Mouse (Mus musculus): ENCODE measurements around the gene Prkcb. TPM values are rescaled to one million over a fixed set of nuclear protein-coding genes. Genes with fewer than 3 reads are reported as not detected.
A peak's percentile ranks its signal among the peaks of the same experiment; 100 is the strongest.

The Prkcb gene
- polyA plus RNA-seq, 1 experiment: 6.1 TPM

DNA sequence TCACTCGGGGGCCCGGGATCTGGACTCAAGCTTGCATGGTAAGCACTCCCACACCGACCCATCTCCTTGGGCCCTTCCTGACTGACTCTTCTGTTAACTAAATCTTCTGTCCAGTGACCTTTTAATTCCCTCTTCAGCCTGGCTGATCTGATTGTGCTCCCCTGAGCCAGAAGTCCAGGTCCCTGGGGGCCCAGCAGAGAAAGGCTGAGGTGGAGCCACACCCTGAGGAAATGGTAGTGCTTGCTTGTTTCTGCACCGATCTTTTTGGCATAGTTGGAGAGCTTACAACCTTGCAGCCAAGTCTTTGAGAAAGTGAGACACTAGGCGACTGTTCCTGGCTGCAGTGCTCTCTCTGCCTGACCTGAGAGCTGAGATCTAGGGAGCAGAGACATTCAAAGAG, 183.7 kb downstream of the Prkcb start:
- WGBS: 52% methylated on average over 5 of the region's 5 CpGs
- no peak overlapping the region for H3K27ac ChIP-seq (ENCODE audit: insufficient read depth, low read depth, low read length)
- TF ChIP-seq CTCF (conservative IDR thresholded peaks at IDR 0.05; ENCODE audit: insufficient read depth, insufficient read length, low read depth, low read length) (no peak), POLR2A (IDR thresholded peaks at IDR 0.05; ENCODE audit: low read depth, low read length) (no peak)
- H3K36me3 ChIP-seq (ENCODE audit: control insufficient read depth, insufficient read depth, low read length): no peaks in the 10 kb centered on the region
- no peaks in the 10 kb centered on the region for H3K4me1 ChIP-seq (ENCODE audit: control insufficient read depth, insufficient read depth, low read length)
- no peak overlapping the region for H3K4me3 ChIP-seq (ENCODE audit: insufficient read depth, low read depth, low read length)
- no peaks in the 10 kb centered on the region for H3K27me3 ChIP-seq (replicated peaks; ENCODE audit: control insufficient read depth, insufficient read depth, low read length)
- peak; percentile 21 for DNase-seq

DNA sequence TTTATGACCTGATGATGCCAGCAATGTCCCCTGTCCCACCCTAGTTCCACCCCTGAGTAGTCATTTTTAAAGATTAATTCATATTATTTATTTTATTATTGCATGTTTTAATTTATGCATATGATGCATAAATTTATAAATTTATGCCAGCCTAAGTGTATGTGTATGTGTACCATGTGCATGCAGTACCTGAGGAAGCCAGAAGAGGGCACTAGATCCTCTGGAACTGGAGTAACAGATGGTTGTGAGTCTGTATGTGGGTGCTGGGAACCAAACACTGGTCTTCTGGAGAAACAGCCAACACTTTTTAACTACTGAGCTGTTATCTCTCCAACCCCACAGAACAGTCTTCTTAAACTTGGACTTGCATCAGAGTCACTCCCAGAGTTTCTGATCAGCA, 186.5 kb downstream of the Prkcb start:
- no peak for DNase-seq
- Histone ChIP-seq H3K36me3 (ENCODE audit: control insufficient read depth, insufficient read depth, low read length) (no peaks in the 10 kb centered on the region), H3K4me3 (ENCODE audit: insufficient read depth, low read depth, low read length) (no peak overlapping the region), H3K4me1 (ENCODE audit: control insufficient read depth, insufficient read depth, low read length) (no peaks in the 10 kb centered on the region), H3K27ac (ENCODE audit: insufficient read depth, low read depth, low read length) (no peak overlapping the region), H3K27me3 (replicated peaks; ENCODE audit: control insufficient read depth, insufficient read depth, low read length) (no peaks in the 10 kb centered on the region)
- TF ChIP-seq CTCF (conservative IDR thresholded peaks at IDR 0.05; ENCODE audit: insufficient read depth, insufficient read length, low read depth, low read length) (no peak), POLR2A (IDR thresholded peaks at IDR 0.05; ENCODE audit: low read depth, low read length) (no peak)

DNA sequence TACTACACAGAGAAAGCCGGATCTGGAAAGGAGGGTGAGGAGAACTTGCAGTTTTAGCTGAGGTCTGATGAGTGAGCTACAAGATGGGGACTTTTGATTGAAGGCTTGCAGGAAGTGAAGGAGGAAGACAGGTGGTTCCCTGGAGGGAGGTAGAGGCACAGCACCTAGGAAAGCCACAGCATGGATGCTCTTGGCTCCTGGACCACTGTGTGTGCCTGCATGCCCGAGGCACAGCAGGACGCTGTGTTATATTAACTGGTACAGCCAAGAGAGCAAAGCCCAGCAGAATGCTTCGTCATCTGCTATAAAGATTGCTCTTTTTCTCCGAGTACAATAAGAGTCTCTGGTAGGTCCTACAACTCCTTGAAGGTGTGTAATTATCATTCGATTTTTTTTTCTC, 188.1 kb downstream of the Prkcb start:
- WGBS: 73% methylated on average over 6 of the region's 6 CpGs
- no peaks in the 10 kb centered on the region for H3K27me3 ChIP-seq (replicated peaks; ENCODE audit: control insufficient read depth, insufficient read depth, low read length)
- DNase-seq: no peak
- no peaks in the 10 kb centered on the region for H3K36me3 ChIP-seq (ENCODE audit: control insufficient read depth, insufficient read depth, low read length)
- TF ChIP-seq CTCF (conservative IDR thresholded peaks at IDR 0.05; ENCODE audit: insufficient read depth, insufficient read length, low read depth, low read length) (no peak), POLR2A (IDR thresholded peaks at IDR 0.05; ENCODE audit: low read depth, low read length) (no peak)
- H3K4me3 ChIP-seq (ENCODE audit: insufficient read depth, low read depth, low read length): no peak overlapping the region
- no peak overlapping the region for H3K27ac ChIP-seq (ENCODE audit: insufficient read depth, low read depth, low read length)
- no peaks in the 10 kb centered on the region for H3K4me1 ChIP-seq (ENCODE audit: control insufficient read depth, insufficient read depth, low read length)

DNA sequence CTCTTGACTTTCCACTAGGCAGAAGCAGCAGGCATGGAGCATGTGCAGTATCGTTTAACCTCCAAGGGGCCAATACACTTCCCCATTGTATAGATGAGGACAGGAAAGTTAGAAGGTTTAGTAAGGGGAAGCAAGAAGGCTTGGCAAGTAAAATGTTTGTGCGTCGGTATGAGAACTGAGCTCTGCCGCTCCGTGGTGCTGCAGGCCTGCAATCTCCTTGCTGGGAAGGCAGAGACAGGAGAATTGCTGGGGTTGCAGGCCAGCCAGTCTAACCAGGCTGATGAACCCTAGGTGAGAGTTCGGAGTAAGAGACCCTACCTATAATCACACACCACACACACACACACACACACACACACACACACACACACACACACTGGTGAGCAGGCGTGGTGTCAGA, 188.6 kb downstream of the Prkcb start:
- Histone ChIP-seq H3K27me3 (replicated peaks; ENCODE audit: control insufficient read depth, insufficient read depth, low read length) (no peaks in the 10 kb centered on the region), H3K27ac (ENCODE audit: insufficient read depth, low read depth, low read length) (no peak overlapping the region), H3K36me3 (ENCODE audit: control insufficient read depth, insufficient read depth, low read length) (no peaks in the 10 kb centered on the region), H3K4me3 (ENCODE audit: insufficient read depth, low read depth, low read length) (no peak overlapping the region), H3K4me1 (ENCODE audit: control insufficient read depth, insufficient read depth, low read length) (no peaks in the 10 kb centered on the region)
- TF ChIP-seq POLR2A (IDR thresholded peaks at IDR 0.05; ENCODE audit: low read depth, low read length) (no peak), CTCF (conservative IDR thresholded peaks at IDR 0.05; ENCODE audit: insufficient read depth, insufficient read length, low read depth, low read length) (no peak)
- DNase-seq: no peak
- WGBS: 59% methylated on average over 7 of the region's 7 CpGs

DNA sequence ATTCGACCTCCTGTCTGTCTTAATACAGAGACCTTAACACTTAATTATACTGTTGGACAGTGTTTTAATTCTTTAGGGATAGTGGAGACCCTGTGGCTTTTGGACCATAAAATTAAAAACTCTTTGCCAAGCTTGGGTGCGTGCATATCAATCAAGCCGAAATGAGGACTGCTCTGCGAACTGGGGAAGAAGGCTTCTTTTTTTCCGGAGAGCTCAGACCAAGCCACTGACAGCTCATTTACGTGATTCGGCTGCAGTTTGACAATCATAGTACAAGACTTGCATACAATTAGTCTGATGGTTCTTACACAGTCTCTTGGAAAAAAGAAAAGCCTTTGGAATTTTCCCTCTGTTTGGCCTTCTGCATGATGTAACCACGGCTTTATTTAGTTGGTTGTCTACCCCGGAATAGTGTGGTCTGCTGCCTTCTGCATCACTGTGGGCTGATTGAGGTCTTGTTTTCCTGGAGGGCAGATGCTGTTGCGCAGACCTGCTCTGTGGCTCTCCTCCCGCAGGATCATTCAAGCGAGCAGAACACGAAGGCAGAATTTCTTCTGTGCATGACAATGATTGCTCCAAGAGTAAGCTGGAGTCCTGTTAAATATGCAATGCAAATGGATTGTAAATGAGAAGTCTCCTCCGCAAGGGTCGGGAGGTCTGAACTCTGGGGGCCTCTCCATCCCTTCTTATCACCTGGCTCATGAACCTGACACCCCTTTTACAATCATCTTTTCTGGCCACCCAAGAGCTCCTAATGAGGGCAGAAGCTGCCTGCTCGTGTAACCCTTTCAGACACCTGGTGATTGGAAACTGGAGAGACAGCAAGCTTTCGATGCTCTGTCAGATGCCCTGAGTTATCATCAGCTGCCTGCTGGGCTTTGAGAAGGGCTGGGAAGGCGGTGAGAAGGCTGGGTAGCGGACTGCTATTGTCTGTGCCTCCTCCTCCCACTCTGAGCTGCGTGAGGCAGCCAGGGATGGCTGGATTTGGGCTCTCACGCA, 189.3 kb downstream of the Prkcb start:
- WGBS: 15% methylated on average over 21 of the region's 21 CpGs
- Histone ChIP-seq H3K36me3 (ENCODE audit: control insufficient read depth, insufficient read depth, low read length) (no peaks in the 10 kb centered on the region), H3K27ac (ENCODE audit: insufficient read depth, low read depth, low read length) (no peak overlapping the region), H3K27me3 (replicated peaks; ENCODE audit: control insufficient read depth, insufficient read depth, low read length) (no peaks in the 10 kb centered on the region), H3K4me3 (ENCODE audit: insufficient read depth, low read depth, low read length) (no peak overlapping the region), H3K4me1 (ENCODE audit: control insufficient read depth, insufficient read depth, low read length) (no peaks in the 10 kb centered on the region)
- no peak for DNase-seq
- TF ChIP-seq POLR2A (IDR thresholded peaks at IDR 0.05; ENCODE audit: low read depth, low read length) (no peak), CTCF (conservative IDR thresholded peaks at IDR 0.05; ENCODE audit: insufficient read depth, insufficient read length, low read depth, low read length) (no peak)

DNA sequence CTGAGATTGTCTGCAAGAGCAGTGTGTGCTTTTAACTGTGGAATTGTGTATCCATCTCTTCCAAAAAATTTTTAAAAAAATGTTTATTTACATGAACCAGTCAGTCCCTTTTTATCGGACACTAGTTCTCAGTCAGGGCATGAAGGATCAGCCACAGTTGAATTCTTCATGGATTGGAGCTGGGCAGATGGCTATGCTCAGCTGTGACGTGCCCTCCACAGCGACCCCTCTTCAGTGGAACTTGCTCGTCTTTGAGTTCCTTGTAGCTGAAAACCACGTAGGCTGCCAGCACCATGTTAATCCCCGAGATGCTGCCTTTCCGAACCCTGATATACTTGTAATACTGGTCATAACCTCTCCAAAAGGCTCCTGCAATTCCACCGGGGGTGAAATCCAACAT, 195.4 kb downstream of the Prkcb start:
- Histone ChIP-seq H3K36me3 (ENCODE audit: control insufficient read depth, insufficient read depth, low read length) (no peaks in the 10 kb centered on the region), H3K27me3 (replicated peaks; ENCODE audit: control insufficient read depth, insufficient read depth, low read length) (no peaks in the 10 kb centered on the region), H3K27ac (ENCODE audit: insufficient read depth, low read depth, low read length) (no peak overlapping the region), H3K4me3 (ENCODE audit: insufficient read depth, low read depth, low read length) (no peak overlapping the region), H3K4me1 (ENCODE audit: control insufficient read depth, insufficient read depth, low read length) (no peaks in the 10 kb centered on the region)
- no peak for DNase-seq
- TF ChIP-seq POLR2A (IDR thresholded peaks at IDR 0.05; ENCODE audit: low read depth, low read length): no peak
- no peak for TF ChIP-seq CTCF (conservative IDR thresholded peaks at IDR 0.05; ENCODE audit: insufficient read depth, insufficient read length, low read depth, low read length)
- WGBS: 69% methylated on average over 8 of the region's 8 CpGs

DNA sequence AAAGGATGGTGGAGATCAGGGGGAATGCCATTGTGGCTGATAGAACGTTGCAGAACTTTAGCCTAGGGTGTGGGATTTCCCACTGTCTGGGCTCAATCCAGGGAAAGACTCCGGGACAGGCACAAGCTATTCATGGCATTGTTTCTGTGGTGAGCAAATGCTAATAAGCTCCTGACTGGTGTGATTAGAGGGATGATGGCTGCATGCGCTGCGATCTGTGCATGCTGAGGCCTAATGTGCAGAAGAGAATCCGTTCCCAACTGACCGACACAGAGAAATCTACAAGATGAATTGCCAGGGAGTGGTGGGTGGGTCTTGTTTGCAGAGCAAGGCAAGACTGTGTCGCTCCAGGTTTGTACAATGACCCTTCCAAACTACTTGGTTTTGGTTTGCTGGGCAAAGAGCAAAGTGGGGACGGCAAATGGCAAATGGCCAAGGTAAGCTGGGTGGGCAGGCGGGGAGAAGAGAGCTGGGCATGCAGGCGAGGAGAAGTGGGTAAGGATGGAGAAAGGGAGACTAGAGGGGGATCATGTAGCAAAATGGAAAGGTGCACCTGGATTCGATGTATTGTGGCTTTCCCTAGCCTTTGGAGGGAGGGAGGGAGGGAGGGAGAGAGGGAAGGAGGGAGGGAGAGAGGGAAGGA, 199.5 kb downstream of the Prkcb start:
- Histone ChIP-seq H3K27ac (ENCODE audit: insufficient read depth, low read depth, low read length) (no peak overlapping the region), H3K27me3 (replicated peaks; ENCODE audit: control insufficient read depth, insufficient read depth, low read length) (no peaks in the 10 kb centered on the region), H3K4me1 (ENCODE audit: control insufficient read depth, insufficient read depth, low read length) (no peaks in the 10 kb centered on the region), H3K4me3 (ENCODE audit: insufficient read depth, low read depth, low read length) (no peak overlapping the region), H3K36me3 (ENCODE audit: control insufficient read depth, insufficient read depth, low read length) (no peaks in the 10 kb centered on the region)
- 47% methylated on average over 11 of the region's 11 CpGs for WGBS
- no peak for TF ChIP-seq CTCF (conservative IDR thresholded peaks at IDR 0.05; ENCODE audit: insufficient read depth, insufficient read length, low read depth, low read length)
- TF ChIP-seq POLR2A (IDR thresholded peaks at IDR 0.05; ENCODE audit: low read depth, low read length): no peak
- no peak for DNase-seq
